Mouse (Mus musculus) hindbrain, postnatal 0 days (tissue): ENCODE data around the gene Snx10. TPM values are rescaled to one million over a fixed set of nuclear protein-coding genes. Genes with fewer than 3 reads are reported as not detected.

ENCODE experiments used
- ATAC-seq: fragments of 200-750 bp; cut with Nextera tagmentation; 2 replicates; pipeline ENCODE4 v1.8.0; 2017; ENCODE audit warnings: mild to moderate bottlenecking, moderate TSS enrichment, moderate library complexity
- DNase-seq: peaks from one replicate; pipeline ENCODE4 v3.0.0-alpha.2; 2015; ENCODE audit warnings: low spot score
- H3K27ac ChIP-seq: fragments of 300-500 bp; sonication (generic); 2 replicates; pipeline ENCODE4 v1.5.1; 2014; ENCODE audit warnings: mild to moderate bottlenecking
- H3K27me3 ChIP-seq: fragments of 300-500 bp; sonication (generic); 2 replicates; pipeline ENCODE4 v1.6.1; 2014; ENCODE audit warnings: low read length, mixed read lengths; ENCODE audit not compliant: insufficient read depth
- H3K36me3 ChIP-seq: fragments of 300-500 bp; sonication (generic); 2 replicates; pipeline ENCODE4 v1.6.1; 2014; ENCODE audit warnings: low read length, mixed read lengths; ENCODE audit not compliant: insufficient read depth
- H3K4me1 ChIP-seq: fragments of 300-500 bp; sonication (generic); 2 replicates; pipeline ENCODE4 v1.6.1; 2014; ENCODE audit warnings: antibody characterized with exemption, low read length, mixed read lengths; ENCODE audit not compliant: insufficient read depth
- H3K4me2 ChIP-seq: fragments of 300-500 bp; sonication (generic); 2 replicates; pipeline ENCODE4 v1.6.1; 2014; ENCODE audit warnings: low read depth, mild to moderate bottlenecking, low read length, moderate library complexity, mixed read lengths
- H3K4me3 ChIP-seq: fragments of 300-500 bp; sonication (generic); 2 replicates; pipeline ENCODE4 v1.5.1; 2014; ENCODE audit warnings: low read length
- H3K9ac ChIP-seq: fragments of 300-500 bp; sonication (generic); replicated peaks from 2 replicates; pipeline ENCODE4 v1.6.1; 2014; ENCODE audit warnings: mild to moderate bottlenecking, low read length, moderate library complexity, mixed read lengths
- H3K9me3 ChIP-seq: fragments of 300-500 bp; sonication (generic); 2 replicates; pipeline ENCODE4 v1.6.1; 2016; ENCODE audit warnings: low read length, mixed read lengths
- CTCF ChIP-seq: IDR thresholded peaks from 2 replicates; pipeline ENCODE4 v1.5.1; 2016; ENCODE audit warnings: antibody characterized with exemption, control low read depth, low read depth
- WGBS: fragments of 180-500 bp; shearing (Covaris S2); extraction: QIAGEN DNeasy Blood & Tissue Kit; methylation state at CpG from one replicate; pipeline ENCODE4 v1.1.7; 2014; 5-methylcytosine and 5-hydroxymethylcytosine counted together
- polyA plus RNA-seq: library from polyadenylated mRNA; unstranded; fragments of >200 nt; fragmentation: Nextera tagmentation; extraction: Ambion mirVana; gene quantifications from 2 replicates; pipeline ENCODE4 v1.2.1, GENCODE M21; 2015
- total RNA-seq: library from RNA; depleted of rRNA; stranded (reverse); fragments of >200 nt; gene quantifications from 2 replicates; pipeline ENCODE4 v1.2.3, GENCODE M21; 2014

Snx10 gene
- total and polyA plus RNA-seq, 2 experiments from 2014 or later: 45.5 to 75.2 TPM

GRCm38 (mm10) chr6:51593446-51594035, 69.8 kb downstream of the Snx10 start:
- Histone ChIP-seq H3K27ac (peak overlapping the region; percentile 98), H3K4me3 (no peak overlapping the region), H3K9me3 (no peaks in the 10 kb centered on the region), H3K36me3 (no peaks in the 10 kb centered on the region), H3K9ac (peak overlapping the region; percentile 28; the same call in 1 of the 2 replicates), H3K27me3 (no peaks in the 10 kb centered on the region), H3K4me1 (peaks cover 12% of the 10 kb centered on the region), H3K4me2 (peak overlapping the region; percentile 78)
- DNase-seq (no peak), ATAC-seq (no peak)
- WGBS: 29% methylated on average over 10 of the region's 10 CpGs
- no peak for TF ChIP-seq CTCF

DNA sequence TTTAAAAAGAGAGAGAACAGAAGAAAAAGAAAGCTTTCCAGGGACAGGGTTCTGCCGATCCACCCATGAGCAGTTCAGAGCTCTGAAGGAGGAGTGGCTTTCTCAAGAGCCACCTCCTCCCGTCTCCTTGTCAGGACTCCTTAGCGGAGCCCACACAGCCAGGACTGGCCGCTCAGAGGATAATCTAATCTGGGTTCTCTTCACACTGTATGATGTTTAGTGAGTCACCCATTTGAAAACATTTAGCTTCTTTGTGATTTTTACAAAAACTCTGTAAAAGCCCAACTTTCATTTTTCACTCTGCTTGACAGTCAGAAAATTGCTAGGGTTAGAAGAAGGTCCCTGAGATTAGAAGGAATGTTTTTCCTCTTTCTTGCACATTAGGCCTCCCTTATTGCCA, 70.8 kb downstream of the Snx10 start:
- peaks cover 12% of the 10 kb centered on the region for H3K4me1 ChIP-seq
- ATAC-seq (no peak), DNase-seq (no peak)
- no peak overlapping the region for H3K9ac ChIP-seq
- whole genome bisulfite sequencing: 50% methylated on average over 4 of the region's 4 CpGs
- H3K9me3 ChIP-seq: no peaks in the 10 kb centered on the region
- TF ChIP-seq CTCF: no peak
- no peak overlapping the region for H3K4me2 ChIP-seq
- no peaks in the 10 kb centered on the region for H3K36me3 ChIP-seq
- H3K27ac ChIP-seq: peak overlapping the region; percentile 98; the same call in 1 of the 2 replicates
- no peaks in the 10 kb centered on the region for H3K27me3 ChIP-seq
- H3K4me3 ChIP-seq: no peak overlapping the region

GRCm38 (mm10) chr6:51598058-51598457, 74.4 kb downstream of the Snx10 start:
- ATAC-seq: peak; percentile 55; the same call in 1 of the 2 replicates
- Histone ChIP-seq H3K9me3 (no peaks in the 10 kb centered on the region), H3K4me3 (no peak overlapping the region), H3K27me3 (no peaks in the 10 kb centered on the region), H3K27ac (no peak overlapping the region), H3K4me1 (peaks cover 8% of the 10 kb centered on the region; the same call in 1 of the 2 replicates), H3K36me3 (no peaks in the 10 kb centered on the region), H3K9ac (no peak overlapping the region), H3K4me2 (no peak overlapping the region)
- WGBS: 75% methylated on average over 7 of the region's 7 CpGs
- no peak for DNase-seq
- no peak for TF ChIP-seq CTCF

GRCm38 (mm10) chr6:51600412-51600811, 76.7 kb downstream of the Snx10 start:
- no peaks in the 10 kb centered on the region for H3K27me3 ChIP-seq
- no peak for TF ChIP-seq CTCF
- no peak overlapping the region for H3K4me2 ChIP-seq
- no peak overlapping the region for H3K9ac ChIP-seq
- H3K4me1 ChIP-seq: no peaks in the 10 kb centered on the region
- no peaks in the 10 kb centered on the region for H3K36me3 ChIP-seq
- DNase-seq: no peak
- no peaks in the 10 kb centered on the region for H3K9me3 ChIP-seq
- ATAC-seq: no peak
- 87% methylated on average over 9 of the region's 9 CpGs for WGBS
- no peak overlapping the region for H3K27ac ChIP-seq
- H3K4me3 ChIP-seq: no peak overlapping the region

GRCm38 (mm10) chr6:51602341-51602740, 78.6 kb downstream of the Snx10 start:
- DNase-seq: no peak
- no peaks in the 10 kb centered on the region for H3K9me3 ChIP-seq
- 0 out of 2 replicates have a peak, but pooled peaks have one; percentile 7 for TF ChIP-seq CTCF
- H3K27ac ChIP-seq: no peak overlapping the region
- no peaks in the 10 kb centered on the region for H3K27me3 ChIP-seq
- H3K4me2 ChIP-seq: no peak overlapping the region
- 73% methylated on average over 1 of the region's 1 CpGs for WGBS
- no peaks in the 10 kb centered on the region for H3K36me3 ChIP-seq
- H3K9ac ChIP-seq: no peak overlapping the region
- no peak for ATAC-seq
- no peaks in the 10 kb centered on the region for H3K4me1 ChIP-seq
- H3K4me3 ChIP-seq: no peak overlapping the region

- Histone ChIP-seq H3K27ac (no peak overlapping the region), H3K4me1 (no peaks in the 10 kb centered on the region), H3K9ac (no peak overlapping the region), H3K4me3 (no peak overlapping the region), H3K4me2 (no peak overlapping the region), H3K36me3 (no peaks in the 10 kb centered on the region), H3K27me3 (no peaks in the 10 kb centered on the region), H3K9me3 (no peaks in the 10 kb centered on the region)
- ATAC-seq (no peak), DNase-seq (no peak)
- 90% methylated on average over 10 of the region's 10 CpGs for WGBS
- no peak for TF ChIP-seq CTCF
Measured at GRCm38 (mm10) chr6:51603691-51604090, 80.0 kb downstream of the Snx10 start.

GRCm38 (mm10) chr6:51606245-51606644, 82.5 kb downstream of the Snx10 start:
- DNase-seq (no peak), ATAC-seq (no peak)
- Histone ChIP-seq H3K36me3 (no peaks in the 10 kb centered on the region), H3K27ac (no peak overlapping the region), H3K9ac (no peak overlapping the region), H3K27me3 (no peaks in the 10 kb centered on the region), H3K4me1 (no peaks in the 10 kb centered on the region), H3K9me3 (no peaks in the 10 kb centered on the region), H3K4me2 (no peak overlapping the region), H3K4me3 (no peak overlapping the region)
- WGBS: 68% methylated on average over 4 of the region's 4 CpGs
- TF ChIP-seq CTCF: no peak
